Mouse (Mus musculus) gastrocnemius, postnatal 10 days (tissue): Measurements from ENCODE around the gene Sdhaf3. TPM values are rescaled to one million over a fixed set of nuclear protein-coding genes. Genes with fewer than 3 reads are reported as not detected.
"Not testable (repeated sequence)": the region's sequence is repeated elsewhere in the genome, so short reads cannot be mapped to it uniquely, and the experiment has no call there.

ENCODE experiments used
- DNase-seq: peaks from one replicate; pipeline ENCODE4 v3.0.0; 2021; ENCODE audit warnings: mixed read lengths
- long read RNA-seq, 2 experiments: library from polyadenylated mRNA; stranded (forward); transcript quantifications; one replicate each; pipeline ENCODE4 v2.0.0; 2021
- total RNA-seq, 2 experiments: library from RNA; stranded (reverse); gene quantifications; 2 replicates each; pipeline ENCODE4 v1.2.3; 2021

Gene Sdhaf3
- total RNA-seq = 1 to 10 TPM; 3.7 TPM
- long read RNA-seq, experiment 1, full-length matches to known transcripts = 8 of 10 reads
- long read RNA-seq, experiment 1, partial matches to known transcripts = 0 of 10 reads
- long read RNA-seq, experiment 1, other reads (novel, unspliced or antisense) = 2 of 10 reads
- long read RNA-seq, experiment 2, full-length matches to known transcripts = 14 of 15 reads
- long read RNA-seq, experiment 2, partial matches to known transcripts = 0 of 15 reads
- long read RNA-seq, experiment 2, other reads (novel, unspliced or antisense) = 1 of 15 reads

GRCm38 (mm10) chr6:6955764-6956561 lies at the start of gene Sdhaf3:
Gene Sdhaf3, plus strand, starts transcription at chr6:6956004.
- DNase-seq = peak; percentile 94

GRCm38 (mm10) chr6:6909586-6909985 lies 46.2 kb upstream of the Sdhaf3 start:
- peak; percentile 50 for DNase-seq

GRCm38 (mm10) chr6:6914304-6914703 lies 41.5 kb upstream of the Sdhaf3 start:
- DNase-seq = no peak

GRCm38 (mm10) chr6:6914849-6915525 lies 40.8 kb upstream of the Sdhaf3 start:
- peak; percentile 20 for DNase-seq

- DNase-seq = no peak
Measured at GRCm38 (mm10) chr6:6915526-6915915, 40.3 kb upstream of the Sdhaf3 start.

- no peak for DNase-seq
Measured at GRCm38 (mm10) chr6:6917334-6917733, 38.5 kb upstream of the Sdhaf3 start.

- DNase-seq = no peak
Measured at GRCm38 (mm10) chr6:6925264-6925663, 30.5 kb upstream of the Sdhaf3 start.

GRCm38 (mm10) chr6:6930831-6931230 lies 25.0 kb upstream of the Sdhaf3 start:
- DNase-seq = no peak

- no peak for DNase-seq
Measured at GRCm38 (mm10) chr6:6931507-6931906, 24.3 kb upstream of the Sdhaf3 start.

GRCm38 (mm10) chr6:6940845-6941244 lies 15.0 kb upstream of the Sdhaf3 start:
- DNase-seq = no peak

GRCm38 (mm10) chr6:6942813-6943212 lies 13.0 kb upstream of the Sdhaf3 start:
- DNase-seq = peak; percentile 17

GRCm38 (mm10) chr6:6947650-6948049 lies 8.2 kb upstream of the Sdhaf3 start:
- no peak for DNase-seq

GRCm38 (mm10) chr6:6955395-6955763 lies 425 bp upstream of the Sdhaf3 start:
- no peak for DNase-seq

GRCm38 (mm10) chr6:6959234-6959633 lies 3.4 kb downstream of the Sdhaf3 start:
- DNase-seq = not testable (repeated sequence)

- no peak for DNase-seq
Measured at GRCm38 (mm10) chr6:6997226-6997946, 41.6 kb downstream of the Sdhaf3 start.

- DNase-seq = no peak
Measured at GRCm38 (mm10) chr6:6997956-6998355, 42.2 kb downstream of the Sdhaf3 start.

- no peak for DNase-seq
Measured at GRCm38 (mm10) chr6:6999015-6999414, 43.2 kb downstream of the Sdhaf3 start.

GRCm38 (mm10) chr6:7003085-7003484 lies 47.3 kb downstream of the Sdhaf3 start:
- no peak for DNase-seq

- no peak for DNase-seq
Measured at GRCm38 (mm10) chr6:7004005-7004404, 48.2 kb downstream of the Sdhaf3 start.

- DNase-seq = no peak
Measured at GRCm38 (mm10) chr6:7038087-7038486, 82.3 kb downstream of the Sdhaf3 start.

GRCm38 (mm10) chr6:7038835-7039234 lies 83.0 kb downstream of the Sdhaf3 start:
- no peak for DNase-seq

- no peak for DNase-seq
Measured at GRCm38 (mm10) chr6:7041912-7042311, 86.1 kb downstream of the Sdhaf3 start.
